Mouse (Mus musculus) adrenal gland, postnatal 25 days (tissue): Measurements from ENCODE around the gene Lmx1b. TPM values are rescaled to one million over a fixed set of nuclear protein-coding genes. Genes with fewer than 3 reads are reported as not detected.

ENCODE experiments used
- DNase-seq: peaks from one replicate; pipeline ENCODE4 v3.0.0; 2021; ENCODE audit warnings: mixed read lengths
- total RNA-seq: library from RNA; stranded (reverse); gene quantifications from 2 replicates; pipeline ENCODE4 v1.2.3, GENCODE M21; 2021

Lmx1b gene
- total RNA-seq, 1 experiment from 2014 or later, result 0.15 TPM

DNA sequence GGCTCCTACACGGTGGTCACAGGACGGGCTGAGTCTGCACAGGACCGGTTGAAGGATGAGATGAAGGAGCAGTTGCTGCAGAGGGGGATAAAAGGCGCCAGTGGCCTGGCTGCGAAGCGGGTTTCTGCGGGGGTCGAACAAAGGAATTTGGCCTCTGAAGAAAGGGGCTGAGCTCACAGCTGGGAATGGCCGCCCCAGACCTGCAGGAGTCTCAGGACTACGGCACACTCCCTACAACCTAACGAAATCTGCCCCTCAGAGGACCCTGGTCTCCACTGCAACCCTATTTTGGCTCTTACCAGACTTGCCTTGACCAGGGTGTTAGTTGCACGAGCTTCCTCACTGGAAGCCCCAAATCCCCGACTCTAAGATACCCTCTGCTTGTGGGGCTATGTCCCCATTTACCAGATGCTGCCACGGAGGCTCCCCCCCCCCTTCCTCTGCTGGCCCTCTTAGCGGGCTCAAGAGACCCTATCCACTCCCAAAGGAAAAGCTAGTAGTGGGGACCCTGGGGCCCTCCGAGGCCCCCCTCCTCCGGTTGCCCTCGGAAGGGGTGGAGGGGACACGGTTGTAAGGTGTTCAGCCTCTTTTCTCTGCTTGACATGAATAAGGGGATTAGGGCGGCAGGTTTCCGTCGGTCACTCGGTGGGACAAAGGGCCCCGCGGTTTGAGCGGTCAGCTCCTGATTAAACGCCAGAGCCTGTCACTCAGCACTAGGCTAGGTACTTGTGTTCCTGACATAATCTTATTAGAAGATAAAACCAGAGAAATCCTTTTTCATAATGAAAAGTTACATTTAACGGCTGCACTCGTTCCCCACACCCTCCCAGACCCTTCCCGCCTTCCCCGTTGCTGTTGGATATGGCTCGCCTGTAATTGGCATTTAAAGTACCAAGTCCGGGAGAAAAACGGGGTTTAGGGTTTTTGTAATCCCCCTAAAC, 10.0 kb downstream of the Lmx1b start:
- no peak for DNase-seq

DNA sequence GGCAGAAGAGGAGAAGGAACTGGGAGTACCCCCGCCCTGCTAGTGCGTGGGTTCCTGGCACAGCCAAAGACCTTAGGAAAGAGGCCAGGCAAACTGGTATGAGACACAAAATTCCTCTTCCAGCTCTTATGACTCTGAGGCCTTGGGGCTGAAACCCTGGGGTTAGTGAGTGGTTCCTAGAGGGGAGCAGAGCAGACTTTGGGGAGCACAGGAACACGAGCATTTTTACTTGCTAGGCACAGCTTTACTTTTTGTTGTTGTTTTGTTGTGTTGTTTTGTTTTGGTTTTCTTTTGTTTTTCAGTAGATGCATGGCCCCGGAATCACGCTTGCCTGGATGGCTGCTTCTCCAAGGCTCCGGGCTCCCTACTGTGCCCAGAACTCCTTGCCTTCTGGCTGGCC, 10.7 kb downstream of the Lmx1b start:
- DNase-seq, result no peak

DNA sequence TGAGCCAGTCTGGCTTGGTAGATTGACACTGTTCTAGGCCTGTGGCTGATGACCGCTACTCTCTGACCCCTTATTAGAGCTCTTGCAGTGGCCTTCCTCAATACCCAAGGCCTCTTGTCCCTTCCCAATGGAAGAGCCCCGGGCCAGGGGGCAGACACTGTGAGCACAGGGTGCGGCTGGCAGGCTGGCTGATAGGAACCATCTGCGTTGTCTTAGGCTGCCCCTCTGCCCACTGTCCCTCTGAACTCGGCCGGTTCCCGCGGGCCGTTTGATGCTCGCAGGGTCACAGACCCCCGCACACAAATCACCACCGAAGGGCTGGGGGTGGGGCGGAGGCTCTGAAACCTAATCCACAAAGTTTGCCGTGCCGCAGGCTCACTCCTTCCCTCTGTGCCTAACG, 11.5 kb downstream of the Lmx1b start:
- no peak for DNase-seq

DNA sequence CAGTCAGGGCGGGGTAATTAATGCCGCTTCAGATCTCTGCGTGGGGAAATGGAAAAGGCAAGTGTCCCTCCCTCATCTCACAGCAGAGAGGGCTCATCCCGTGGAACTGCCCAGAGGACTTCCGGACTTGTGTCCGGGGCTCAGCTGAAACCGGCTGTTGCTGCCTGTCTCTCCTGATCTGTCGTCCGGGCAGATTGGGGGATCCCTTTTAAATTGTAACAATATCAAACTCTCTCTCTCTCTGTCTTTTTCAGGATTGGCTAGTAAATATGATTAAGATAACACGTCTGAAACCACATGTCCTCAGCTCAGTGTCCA, 13.3 kb downstream of the Lmx1b start:
- no peak for DNase-seq

DNA sequence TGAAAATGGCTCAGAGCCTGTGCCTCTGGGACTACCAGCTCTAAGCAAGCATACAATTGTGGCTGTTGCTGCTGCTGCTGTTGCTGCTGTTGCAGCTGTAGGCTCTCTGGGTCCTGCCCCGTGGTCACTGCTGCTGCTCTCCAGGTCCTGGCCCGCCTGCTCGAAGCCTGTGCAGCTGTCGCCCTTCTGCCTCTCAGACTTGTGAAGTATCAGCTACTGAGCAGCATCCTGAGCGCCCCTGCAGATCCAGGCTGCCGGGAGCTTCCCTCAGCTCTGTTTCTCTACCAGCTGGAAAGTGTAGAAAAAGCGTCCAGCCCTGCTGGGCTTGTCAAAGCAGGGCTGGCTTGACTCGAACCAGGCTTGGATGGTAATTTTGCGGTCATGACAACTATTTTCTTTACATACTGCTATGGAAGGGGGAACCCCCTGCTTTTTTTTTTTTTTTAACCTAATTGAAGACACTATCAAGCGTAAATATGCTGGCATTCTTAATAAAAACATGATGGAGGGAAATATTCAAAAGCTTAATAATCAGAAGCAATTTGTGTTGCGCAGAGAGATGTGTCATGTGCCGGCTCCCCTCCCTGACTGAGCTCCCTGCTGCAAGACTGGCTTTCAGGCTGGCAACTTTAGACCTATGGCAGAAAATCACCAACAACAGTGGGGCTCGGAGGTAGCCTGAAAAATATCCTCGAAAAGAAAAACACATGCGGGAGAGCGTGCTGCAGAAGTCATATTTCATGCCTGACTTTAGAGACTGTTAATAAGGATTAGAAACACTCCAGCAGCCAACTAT, 13.9 kb downstream of the Lmx1b start:
- DNase-seq, result no peak

DNA sequence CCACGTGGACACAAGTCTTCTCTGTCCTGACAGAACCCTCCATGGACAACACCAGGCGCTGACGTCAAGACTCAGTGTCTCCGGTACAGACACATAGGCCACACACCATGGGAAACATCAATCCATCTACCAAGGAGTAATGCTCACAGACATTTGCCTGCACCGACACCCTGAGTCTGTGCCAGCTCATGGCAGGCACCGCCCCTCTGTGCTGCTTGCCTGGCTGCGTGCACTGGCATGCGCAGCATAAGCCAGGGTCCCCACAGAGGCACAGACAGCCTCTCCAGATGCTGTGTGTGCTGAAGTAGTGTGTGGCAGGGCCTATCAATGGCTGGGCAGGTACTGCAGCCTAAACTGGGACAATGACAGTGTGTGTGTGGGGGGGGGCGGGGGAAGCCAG, 22.6 kb downstream of the Lmx1b start:
- no peak for DNase-seq

DNA sequence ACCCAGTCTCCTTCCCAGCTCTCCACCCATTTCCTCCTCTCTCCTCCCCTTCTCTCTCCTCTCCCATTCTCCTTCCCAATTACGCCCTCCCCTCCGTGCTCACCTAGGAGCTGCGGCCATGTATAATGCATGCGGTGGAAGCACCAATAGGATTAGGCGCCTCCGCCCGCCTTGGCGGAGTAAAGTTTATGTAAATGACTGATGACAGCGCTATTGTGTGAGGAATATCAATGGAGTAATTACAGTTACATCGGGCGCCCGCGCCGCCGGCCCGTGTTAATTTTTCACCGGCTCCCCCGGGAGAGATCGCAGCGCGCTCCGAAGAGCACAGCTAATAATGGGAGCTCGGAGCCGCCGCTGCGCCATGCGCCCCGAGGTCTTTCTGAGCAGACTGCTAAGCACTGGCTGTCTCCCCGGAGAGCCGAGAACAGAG, 23.9 kb downstream of the Lmx1b start:
- DNase-seq, result peak; percentile 19

DNA sequence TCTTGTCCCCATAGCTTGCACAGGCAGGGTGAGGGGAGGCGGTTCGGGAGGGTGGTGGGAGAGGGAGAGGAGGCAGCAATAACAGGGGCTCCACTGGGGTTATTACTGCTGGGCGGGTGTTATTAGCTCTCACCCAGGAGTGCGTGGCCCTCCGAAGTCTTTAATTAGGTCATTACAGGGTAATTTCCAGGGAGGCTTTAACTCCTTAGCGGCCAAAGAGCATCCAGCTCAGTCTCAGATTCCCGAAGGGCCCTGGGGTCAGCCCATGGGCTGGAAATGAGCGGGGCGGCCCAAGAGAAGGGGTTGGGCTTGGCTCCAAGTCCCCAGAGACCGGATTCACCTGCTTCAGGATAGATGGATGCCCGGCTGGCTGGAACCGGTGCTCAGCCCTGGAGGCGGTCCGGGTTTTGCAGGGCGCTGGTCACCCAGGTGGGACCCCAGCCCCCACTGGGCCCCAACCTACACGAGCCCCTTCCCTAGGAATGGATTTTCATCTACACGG, 24.4 kb downstream of the Lmx1b start:
- DNase-seq, result no peak

DNA sequence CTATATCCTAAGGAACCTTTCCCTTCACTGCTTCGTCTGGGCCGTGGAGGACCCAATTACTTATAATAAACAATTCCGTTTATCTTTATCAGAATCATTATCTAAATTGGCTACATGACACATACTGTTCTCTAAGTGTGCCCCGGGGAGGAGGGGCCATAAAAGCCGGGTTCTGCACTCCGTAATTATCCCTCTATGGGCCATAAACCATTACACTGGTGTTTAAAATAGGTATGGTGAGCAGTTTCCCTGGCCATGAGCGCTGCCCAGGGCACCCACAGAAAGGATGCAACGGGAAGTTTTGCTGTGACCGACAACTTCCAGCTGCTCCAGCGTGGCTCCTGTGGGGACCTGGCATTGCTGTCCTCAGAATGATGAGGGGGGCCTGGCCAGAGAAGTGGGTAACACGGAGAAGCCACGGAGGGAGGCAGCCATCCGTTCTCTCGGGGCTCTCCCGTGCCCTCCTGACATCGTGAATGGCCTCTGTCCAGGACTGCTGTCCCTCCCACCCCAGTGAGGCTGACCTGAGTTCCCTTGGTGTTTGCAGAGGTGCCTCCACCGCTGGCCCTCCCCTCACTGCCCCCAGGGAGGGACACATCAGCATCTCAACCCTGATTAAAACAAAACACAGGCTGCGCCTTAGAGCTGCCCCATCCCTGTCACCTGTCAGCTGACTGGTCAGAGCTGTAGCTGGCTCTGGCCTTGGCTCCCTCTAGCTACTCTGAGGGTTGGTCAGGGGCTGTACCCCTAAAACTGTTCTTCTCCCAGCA, 34.6 kb downstream of the Lmx1b start:
- DNase-seq, result no peak

DNA sequence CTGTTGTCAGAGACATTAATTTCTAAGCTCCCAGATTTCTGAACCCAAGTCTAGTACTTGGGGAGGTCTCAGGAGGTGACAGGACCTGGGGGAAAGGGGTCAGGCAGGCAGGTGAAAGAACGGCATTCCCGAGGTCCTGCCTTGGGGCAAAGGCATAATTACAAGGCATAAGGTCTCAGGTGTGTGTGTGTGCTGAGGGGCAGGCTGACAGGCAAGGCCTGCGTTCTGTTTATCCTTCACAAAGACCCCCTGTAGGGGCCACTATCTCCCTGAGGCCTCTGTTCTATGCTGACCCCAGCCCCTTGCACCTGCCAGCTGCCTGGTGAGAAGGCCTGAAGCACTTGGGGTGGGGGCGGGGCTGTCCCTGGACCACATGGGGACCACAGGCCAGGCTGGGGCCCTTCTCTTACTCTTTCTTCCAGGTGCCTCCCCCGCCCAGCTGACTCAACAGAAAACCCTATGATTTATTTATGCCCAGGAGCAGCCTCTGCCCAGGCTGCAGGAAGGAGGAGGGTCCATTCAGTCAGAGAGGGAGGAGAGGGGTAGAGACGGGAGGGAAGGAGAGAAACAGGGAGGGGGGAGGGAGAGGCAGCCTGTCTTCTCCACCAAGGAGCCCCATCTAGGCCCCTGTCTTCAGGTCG, 35.3 kb downstream of the Lmx1b start:
- DNase-seq, result no peak

DNA sequence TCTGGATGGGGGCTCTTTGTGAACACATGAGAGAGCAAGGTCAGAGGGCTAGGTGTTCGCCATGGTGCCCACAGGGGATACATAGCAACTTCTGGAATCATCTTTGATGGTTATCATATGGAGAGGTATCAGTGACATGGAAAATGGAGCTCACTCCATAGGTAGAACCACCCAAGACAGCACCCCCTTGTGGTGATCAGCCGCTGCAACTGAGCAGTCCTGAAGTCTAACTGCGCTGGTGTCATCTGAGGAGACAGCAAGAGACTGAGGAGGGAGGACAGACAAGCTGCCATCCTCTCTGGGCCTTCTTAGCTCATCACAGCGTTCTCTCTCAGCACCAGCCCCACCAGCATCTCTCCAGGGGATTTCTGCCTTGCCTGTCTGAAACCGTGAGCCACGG, 39.8 kb downstream of the Lmx1b start:
- no peak for DNase-seq

DNA sequence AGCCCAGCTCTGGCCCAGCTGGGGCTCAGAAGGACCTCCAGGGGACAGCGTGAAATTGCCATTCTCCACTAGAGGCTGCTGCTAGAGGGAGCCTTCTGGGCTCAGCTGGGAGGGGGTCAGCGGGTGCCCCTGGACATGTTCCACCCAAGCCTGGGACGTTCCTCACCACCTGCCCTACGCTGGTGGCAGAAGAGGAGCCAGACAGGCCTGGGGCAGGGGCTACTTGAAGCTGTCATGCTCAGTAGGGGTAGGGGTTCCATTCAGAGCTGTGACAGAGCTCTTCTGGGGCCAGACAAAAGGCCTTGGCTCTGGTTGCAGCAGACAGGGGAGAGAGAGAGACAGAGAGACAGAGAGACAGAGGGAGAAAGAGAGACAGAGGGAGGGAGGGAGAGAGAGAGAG, 42.9 kb downstream of the Lmx1b start:
- no peak for DNase-seq

DNA sequence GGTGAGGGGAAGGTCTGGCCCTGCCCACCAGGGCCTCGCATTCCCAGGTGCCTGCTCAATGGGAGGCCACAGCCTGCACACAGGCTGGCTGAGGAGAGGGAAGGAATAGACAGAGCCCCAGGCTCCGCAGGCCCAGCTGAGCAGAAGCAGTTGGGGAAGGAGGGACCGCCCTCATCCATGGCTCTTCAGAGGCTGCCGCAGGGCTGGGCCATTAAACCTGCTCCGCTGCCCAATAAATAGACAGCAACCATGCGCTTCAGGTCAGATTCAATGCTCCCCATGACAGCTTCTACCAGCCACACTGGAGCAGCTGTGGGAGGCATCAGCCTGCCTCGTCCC, 45.3 kb downstream of the Lmx1b start:
- DNase-seq, result no peak

DNA sequence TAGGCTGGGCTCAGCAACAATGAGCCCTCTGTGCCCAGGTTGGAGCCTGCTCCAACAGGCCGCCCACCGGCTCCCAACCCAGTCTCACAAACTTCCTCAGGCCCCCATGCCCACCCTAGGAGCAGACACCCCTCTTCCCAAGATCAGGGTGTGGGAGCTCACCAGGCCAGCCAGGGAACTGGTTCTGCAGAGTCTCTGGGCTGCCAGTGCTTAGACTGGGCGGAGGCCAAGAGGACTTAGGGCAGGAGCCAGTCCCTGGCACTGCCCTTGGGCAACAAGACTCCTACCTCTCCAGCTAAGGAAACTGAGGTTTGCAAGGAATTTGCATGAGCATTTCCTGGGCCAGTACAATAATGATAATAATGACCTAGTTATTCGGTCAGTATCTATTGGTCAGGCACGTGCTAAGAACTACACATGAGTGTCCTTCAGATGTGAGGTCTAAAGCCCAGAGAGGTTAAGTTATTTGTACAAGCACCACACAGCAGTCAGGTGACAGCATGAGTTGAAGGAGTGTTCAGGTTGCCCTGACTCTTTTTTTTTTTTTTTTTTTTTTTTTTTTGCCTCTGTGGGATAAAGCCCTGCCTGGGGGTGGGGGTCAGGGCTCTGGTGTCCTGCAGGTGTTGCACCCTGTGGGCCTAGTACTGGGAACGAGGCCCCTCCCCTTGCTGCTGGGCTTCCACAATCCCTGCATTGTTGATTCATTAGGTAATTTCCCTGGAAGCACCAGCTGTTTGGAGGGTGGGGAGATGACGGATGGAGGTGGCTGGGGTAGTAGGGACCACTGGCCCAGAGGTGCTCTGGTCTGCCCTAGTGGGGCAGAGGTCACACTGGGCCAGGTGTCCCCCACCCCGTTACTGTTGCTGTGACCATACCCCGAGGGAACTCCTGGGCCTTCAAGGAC, 45.9 kb downstream of the Lmx1b start:
- no peak for DNase-seq

DNA sequence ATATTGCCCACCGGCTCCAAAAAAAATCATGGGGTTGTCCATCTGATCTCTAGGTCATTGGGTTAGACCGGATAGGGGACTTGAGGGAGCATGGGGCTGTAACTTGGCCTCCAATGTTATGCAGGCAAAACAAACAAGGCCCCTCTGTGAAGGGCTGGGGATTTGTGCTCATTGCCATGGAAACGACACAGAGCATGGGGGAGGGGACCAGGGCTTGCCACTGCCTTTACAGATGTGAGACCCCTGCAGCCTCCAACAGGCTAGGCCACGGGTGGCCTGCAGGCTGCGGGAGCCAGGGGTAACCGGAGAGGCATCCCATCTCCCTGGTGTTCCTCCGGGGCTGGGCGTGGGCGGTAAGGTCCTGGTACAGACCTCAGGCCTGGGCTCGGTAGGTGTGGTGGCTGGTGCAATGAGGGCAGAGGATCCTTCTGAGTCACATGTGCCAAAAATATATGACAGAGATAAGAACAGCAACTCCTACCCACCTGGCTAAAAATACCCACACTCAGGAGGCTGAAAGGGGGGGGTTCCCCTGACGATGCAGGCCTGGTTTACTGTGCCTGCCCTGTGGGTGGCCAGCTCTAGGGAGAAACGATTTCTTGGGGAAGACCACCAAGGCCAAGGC, 47.3 kb downstream of the Lmx1b start:
- DNase-seq, result no peak

DNA sequence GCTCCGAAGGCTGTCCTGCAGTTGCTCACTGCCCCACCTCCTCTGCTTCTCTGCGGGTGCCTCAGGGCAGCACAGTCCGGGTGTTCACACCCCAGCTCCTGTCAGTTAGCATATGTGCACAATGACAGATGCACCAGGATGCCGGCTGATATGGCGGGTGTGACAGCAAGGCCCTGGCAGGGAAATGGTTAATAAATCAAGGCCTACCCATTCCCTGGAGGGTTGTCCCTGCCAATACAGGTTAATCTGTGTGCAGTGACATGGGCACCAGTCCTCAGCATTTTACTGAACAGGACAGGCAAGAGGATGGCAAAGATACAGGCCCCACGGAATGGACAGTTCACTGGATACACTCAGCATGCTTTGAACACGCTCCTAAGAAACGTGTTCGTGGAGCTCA, 51.0 kb downstream of the Lmx1b start:
- DNase-seq, result no peak

DNA sequence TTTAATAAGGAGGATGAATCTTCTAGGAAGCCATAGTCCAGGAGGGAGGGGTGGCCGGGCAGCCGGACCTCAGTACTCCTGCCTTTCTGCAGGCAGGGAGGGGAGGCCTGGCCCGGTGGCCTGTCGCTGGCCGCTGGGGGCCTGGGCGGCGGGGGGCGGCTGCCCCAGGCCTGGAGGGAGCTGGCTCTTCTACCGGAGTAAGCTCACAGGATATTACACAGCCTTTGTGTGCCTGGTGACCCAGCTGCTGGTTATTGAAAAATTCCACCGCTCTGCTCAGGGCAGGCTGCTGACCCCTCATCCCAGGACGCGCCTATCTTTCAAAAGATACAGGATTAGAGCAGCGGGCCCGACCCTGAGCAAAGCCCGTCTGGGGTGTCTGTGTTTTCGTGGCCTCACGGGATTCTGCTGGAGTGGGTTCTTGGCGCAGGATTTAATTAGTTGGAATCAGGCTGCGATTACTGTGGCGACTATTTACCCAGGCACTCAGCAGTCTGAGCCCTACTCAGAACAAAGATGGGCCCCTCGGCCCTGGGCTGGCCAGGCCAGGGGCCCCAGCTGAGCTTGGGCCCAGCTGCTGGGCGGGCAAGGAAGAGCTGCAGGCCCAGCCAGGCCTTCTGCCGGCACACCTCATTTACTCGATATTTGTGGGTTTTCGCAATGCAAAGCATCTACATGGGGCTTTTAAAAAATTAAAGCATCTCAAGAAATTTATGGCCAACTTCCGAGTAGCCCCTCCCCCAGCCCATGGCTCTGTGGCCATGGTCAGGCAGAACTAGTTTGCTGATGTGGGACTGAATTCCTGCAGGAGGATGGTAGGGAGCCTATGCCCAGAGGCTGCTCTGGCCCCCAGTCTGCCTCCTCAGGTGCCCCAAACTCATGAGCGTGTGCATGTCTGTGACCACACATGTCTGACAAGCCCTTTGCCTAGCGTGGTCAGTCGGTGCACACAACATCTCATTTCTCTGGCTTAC, 55.1 kb downstream of the Lmx1b start:
- no peak for DNase-seq

DNA sequence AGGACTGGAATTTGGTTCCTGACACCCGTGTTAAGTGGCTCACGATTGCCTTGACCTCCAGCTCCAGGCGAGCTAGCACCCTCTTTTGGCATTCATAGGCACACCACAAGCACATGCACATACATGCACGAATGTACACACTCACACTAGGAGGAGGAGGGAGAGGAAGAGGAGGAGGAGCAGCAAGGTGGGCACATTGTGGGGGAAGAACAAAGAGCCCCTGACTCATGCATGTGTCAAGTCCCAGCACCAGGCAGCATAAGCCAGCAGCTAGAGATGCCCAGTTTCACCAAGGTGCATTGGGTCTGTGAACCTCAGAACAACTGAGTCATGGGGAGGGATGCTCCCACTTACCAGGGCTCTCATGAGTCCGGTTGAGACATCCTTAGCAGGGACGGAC, 56.5 kb downstream of the Lmx1b start:
- no peak for DNase-seq

DNA sequence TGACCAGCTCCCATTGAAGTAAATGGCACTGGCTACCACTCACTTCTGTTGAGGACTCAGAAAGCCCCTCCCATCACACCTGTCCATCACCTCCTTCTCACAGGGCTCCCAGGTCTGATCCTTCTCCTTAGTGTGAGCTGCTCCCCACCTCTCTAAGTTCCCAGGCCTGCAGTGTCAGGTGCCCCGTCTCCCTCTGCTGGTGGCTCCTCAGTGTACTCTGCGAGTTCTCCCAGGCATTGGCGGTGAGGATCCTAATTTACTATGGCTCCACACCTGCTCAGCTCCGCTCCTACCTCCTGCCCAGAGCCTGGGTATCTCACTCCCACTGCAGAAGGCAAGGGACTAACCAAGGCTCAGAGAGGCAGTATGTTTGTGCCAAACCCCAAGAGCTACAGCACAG, 57.0 kb downstream of the Lmx1b start:
- no peak for DNase-seq
